ENCODE assay signal across 8 mouse cellular contexts in the genomic region with DNA sequence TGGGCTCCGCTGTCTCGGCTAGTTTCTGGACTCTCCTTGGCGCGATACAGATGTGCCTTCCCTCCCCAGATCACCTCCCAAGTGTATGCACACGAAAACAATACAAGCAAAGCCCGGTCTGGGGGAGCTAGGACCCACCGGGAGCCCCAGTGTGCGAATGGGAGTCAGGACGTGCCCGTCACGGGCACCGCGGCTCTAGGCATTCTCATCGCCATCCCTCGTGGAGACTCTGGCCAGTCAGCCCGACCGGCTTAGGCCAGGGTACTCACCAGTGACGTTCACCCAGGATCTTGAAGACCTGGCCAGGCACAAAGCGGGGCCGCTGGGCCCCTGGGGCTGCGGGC. TPM values are rescaled to one million over a fixed set of nuclear protein-coding genes. Genes with fewer than 3 reads are reported as not detected.
DNase-seq lines count a peak whose midpoint lies in the region; ATAC-seq and TF ChIP-seq lines count a peak whose summit lies in the region.

No protein-coding gene starts in this region.

- H3K4me3 ChIP-seq in megakaryocyte, embryonic 14.5 days (replicated peaks) = peak overlapping the region; percentile 97
- H3K4me3 ChIP-seq in limb, embryonic 12.5 days (replicated peaks) = peak overlapping the region; percentile 81
- H3K4me3 ChIP-seq in small intestine, adult 2 months (ENCODE audit: low read depth, low read length) = peak overlapping the region; percentile 82

- TF ChIP-seq POLR2A in small intestine, adult 2 months (IDR thresholded peaks at IDR 0.05; ENCODE audit: low read depth, low read length) = no peak

- H3K27me3 ChIP-seq in megakaryocyte, embryonic 14.5 days (replicated peaks) = peaks cover 10% of the 10 kb centered on the region
- H3K27me3 ChIP-seq in limb, embryonic 12.5 days = no peaks in the 10 kb centered on the region
- H3K27me3 ChIP-seq in small intestine, adult 2 months (ENCODE audit: control insufficient read depth, insufficient read depth, low read length) = no peaks in the 10 kb centered on the region

- H3K27ac ChIP-seq in limb, embryonic 12.5 days = peak overlapping the region; percentile 94
- no peak overlapping the region for H3K27ac ChIP-seq in small intestine, adult 2 months (ENCODE audit: insufficient read depth, low read depth, low read length)

- H3K36me3 ChIP-seq in megakaryocyte, embryonic 14.5 days (replicated peaks; ENCODE audit: low read length) = no peaks in the 10 kb centered on the region
- no peaks in the 10 kb centered on the region for H3K36me3 ChIP-seq in limb, embryonic 12.5 days
- H3K36me3 ChIP-seq in small intestine, adult 2 months (ENCODE audit: control insufficient read depth, insufficient read depth, low read length) = no peaks in the 10 kb centered on the region

- no peak for DNase-seq in urinary bladder, postnatal 10 days (ENCODE audit: low spot score)
- no peak for DNase-seq in layer of hippocampus, adult 11-12 months (ENCODE audit: low spot score)
- no peak for DNase-seq in B cell, adult 2 months

- peak overlapping the region; percentile 79 for H3K9ac ChIP-seq in limb, embryonic 12.5 days (replicated peaks)

- no peak for ATAC-seq in megakaryocyte, adult 5-6 weeks (ENCODE audit: poor library complexity, severe bottlenecking)
- ATAC-seq in erythroblast, adult 5-6 weeks (replicated peaks; ENCODE audit: low FRiP score, poor library complexity, severe bottlenecking) = peak; percentile 23; the same call in 1 of the 2 replicates
- ATAC-seq in limb, embryonic 12.5 days (ENCODE audit: insufficient number of reproducible peaks, insufficient read depth, low FRiP score, low TSS enrichment, low read depth) = peak; percentile 35

- peaks cover 4% of the 10 kb centered on the region; the same call in 1 of the 2 replicates for H3K9me3 ChIP-seq in megakaryocyte, embryonic 14.5 days
- no peaks in the 10 kb centered on the region for H3K9me3 ChIP-seq in limb, embryonic 12.5 days

- WGBS in limb, embryonic 12.5 days = under 1% methylated on average over 21 of the region's 21 CpGs
- WGBS in small intestine, adult 2 months = under 1% methylated on average over 21 of the region's 21 CpGs

- peak overlapping the region; percentile 90 for H3K4me2 ChIP-seq in limb, embryonic 12.5 days

- TF ChIP-seq CTCF in small intestine, adult 2 months (IDR thresholded peaks at IDR 0.05; ENCODE audit: extremely low read depth, insufficient read length, insufficient replicate concordance, low read depth, low read length) = 0 out of 2 replicates have a peak, but pooled peaks have one; percentile 13

- H3K4me1 ChIP-seq in megakaryocyte, embryonic 14.5 days = peaks cover 41% of the 10 kb centered on the region
- H3K4me1 ChIP-seq in limb, embryonic 12.5 days (replicated peaks) = peaks cover 50% of the 10 kb centered on the region
- peaks cover 3% of the 10 kb centered on the region; the same call in 1 of the 2 replicates for H3K4me1 ChIP-seq in small intestine, adult 2 months (ENCODE audit: control insufficient read depth, insufficient read depth, insufficient read length, low read length)

RNA-seq across cellular contexts. Expression of gene Tiam1, which starts 0.2 kb away (rescaled TPM):
- polyA plus RNA-seq in megakaryocyte, embryonic 14.5 days (2012; ENCODE audit: insufficient read depth, low replicate concordance) = 7.7 and 10.1 TPM in 2 replicates
- total RNA-seq in megakaryocyte, adult 5-6 weeks (2015) = 61.3 and 80.9 TPM in 2 replicates
- 60.0 and 74.7 TPM in 2 replicates for total RNA-seq in megakaryocyte, adult 5-6 weeks (2017)
- total RNA-seq in erythroblast, adult 5-6 weeks (2015; ENCODE audit: low replicate concordance) = 29.0 and 29.7 TPM in 2 replicates
- total RNA-seq in erythroblast, adult 5-6 weeks (2017; ENCODE audit: low replicate concordance) = 14.4 and 15.7 TPM in 2 replicates
- 49.5 and 59.7 TPM in 2 replicates for polyA plus RNA-seq in limb, embryonic 12.5 days (2016; fragmentation: Nextera tagmentation; extraction: Ambion mirVana)
- polyA plus RNA-seq in small intestine, adult 2 months (2012; rRNA removed) = 1.3 and 1.8 TPM in 2 replicates
